Mouse (Mus musculus) stomach, embryonic 14.5 days (tissue): ENCODE data around the gene Dmbx1. TPM values are rescaled to one million over a fixed set of nuclear protein-coding genes. Genes with fewer than 3 reads are reported as not detected.

ENCODE experiments used
- ATAC-seq: fragments of 200-750 bp; cut with Nextera tagmentation; 2 replicates; pipeline ENCODE4 v1.8.0; 2017; ENCODE audit warnings: low read depth, moderate TSS enrichment; ENCODE audit not compliant: insufficient number of reproducible peaks, insufficient read depth, low FRiP score
- H3K27ac ChIP-seq: fragments of 300-500 bp; sonication (generic); 2 replicates; pipeline ENCODE4 v1.5.1; 2014; ENCODE audit warnings: mild to moderate bottlenecking, low read length, moderate library complexity, mixed read lengths
- H3K27me3 ChIP-seq: fragments of 300-500 bp; sonication (generic); 2 replicates; pipeline ENCODE4 v1.6.1; 2014; ENCODE audit warnings: low read length, control low read depth, mixed read lengths; ENCODE audit not compliant: control insufficient read depth, insufficient read depth
- H3K36me3 ChIP-seq: fragments of 300-500 bp; sonication (generic); 2 replicates; pipeline ENCODE4 v1.6.1; 2014; ENCODE audit warnings: mild to moderate bottlenecking, control low read depth, low read length, moderate library complexity, mixed read lengths; ENCODE audit not compliant: control insufficient read depth, insufficient read depth
- H3K4me1 ChIP-seq: fragments of 300-500 bp; sonication (generic); 2 replicates; pipeline ENCODE4 v1.6.1; 2014; ENCODE audit warnings: low read length, control low read depth, mixed read lengths; ENCODE audit not compliant: control insufficient read depth, insufficient read depth
- H3K4me2 ChIP-seq: fragments of 300-500 bp; sonication (generic); replicated peaks from 2 replicates; pipeline ENCODE4 v1.6.1; 2014; ENCODE audit warnings: low read depth, low read length, control low read depth
- H3K4me3 ChIP-seq: fragments of 300-500 bp; sonication (generic); 2 replicates; pipeline ENCODE4 v1.5.1; 2014; ENCODE audit warnings: low read depth, low read length, control low read depth
- H3K9ac ChIP-seq: fragments of 300-500 bp; sonication (generic); replicated peaks from 2 replicates; pipeline ENCODE4 v1.6.1; 2014; ENCODE audit warnings: low read depth, mild to moderate bottlenecking, control low read depth, low read length, moderate library complexity, mixed read lengths
- H3K9me3 ChIP-seq: fragments of 300-500 bp; sonication (generic); 2 replicates; pipeline ENCODE4 v1.6.1; 2016; ENCODE audit warnings: low read depth, low read length, control low read depth; ENCODE audit not compliant: control insufficient read depth
- WGBS: fragments of 180-500 bp; shearing (Covaris S2); extraction: QIAGEN DNeasy Blood & Tissue Kit; methylation state at CpG from one replicate; pipeline ENCODE4 v1.1.7; 2014; 5-methylcytosine and 5-hydroxymethylcytosine counted together
- polyA plus RNA-seq: library from polyadenylated mRNA; unstranded; fragments of >200 nt; fragmentation: Nextera tagmentation; extraction: Ambion mirVana; gene quantifications from 2 replicates; pipeline ENCODE4 v1.2.1, GENCODE M21; 2014

Gene Dmbx1
- polyA plus RNA-seq, 1 experiment from 2014 or later, result not detected

- Histone ChIP-seq H3K4me2 (no peak overlapping the region), H3K27me3 (peaks cover 46% of the 10 kb centered on the region), H3K9ac (no peak overlapping the region), H3K27ac (no peak overlapping the region), H3K4me3 (no peak overlapping the region), H3K9me3 (no peaks in the 10 kb centered on the region), H3K36me3 (no peaks in the 10 kb centered on the region), H3K4me1 (0 out of 2 replicates have a peak, but pooled peaks cover 6% of the 10 kb centered on the region)
- 16% methylated on average over 4 of the region's 4 CpGs for WGBS
- ATAC-seq, result no peak
Measured at GRCm38 (mm10) chr4:115978911-115979310, 39.2 kb upstream of the Dmbx1 start.

- Histone ChIP-seq H3K9me3 (no peaks in the 10 kb centered on the region), H3K4me2 (no peak overlapping the region), H3K9ac (no peak overlapping the region), H3K4me1 (no peaks in the 10 kb centered on the region), H3K4me3 (no peak overlapping the region), H3K27me3 (peaks cover 38% of the 10 kb centered on the region), H3K36me3 (no peaks in the 10 kb centered on the region), H3K27ac (no peak overlapping the region)
- ATAC-seq, result no peak
- WGBS, result 28% methylated on average over 24 of the region's 24 CpGs
Measured at GRCm38 (mm10) chr4:115972543-115972942, 32.8 kb upstream of the Dmbx1 start.

GRCm38 (mm10) chr4:115964446-115964845 lies 24.7 kb upstream of the Dmbx1 start:
- H3K9me3 ChIP-seq, result no peaks in the 10 kb centered on the region
- no peak overlapping the region for H3K27ac ChIP-seq
- no peak overlapping the region for H3K9ac ChIP-seq
- H3K4me3 ChIP-seq, result no peak overlapping the region
- no peaks in the 10 kb centered on the region for H3K36me3 ChIP-seq
- WGBS, result 14% methylated on average over 5 of the region's 5 CpGs
- H3K27me3 ChIP-seq, result peaks cover 35% of the 10 kb centered on the region
- no peaks in the 10 kb centered on the region for H3K4me1 ChIP-seq
- ATAC-seq, result no peak
- H3K4me2 ChIP-seq, result no peak overlapping the region

GRCm38 (mm10) chr4:115963751-115964150 lies 24.0 kb upstream of the Dmbx1 start:
- H3K27me3 ChIP-seq, result peaks cover 34% of the 10 kb centered on the region
- H3K36me3 ChIP-seq, result no peaks in the 10 kb centered on the region
- no peak overlapping the region for H3K9ac ChIP-seq
- 22% methylated on average over 6 of the region's 6 CpGs for WGBS
- H3K9me3 ChIP-seq, result no peaks in the 10 kb centered on the region
- H3K27ac ChIP-seq, result no peak overlapping the region
- H3K4me2 ChIP-seq, result no peak overlapping the region
- H3K4me3 ChIP-seq, result no peak overlapping the region
- H3K4me1 ChIP-seq, result no peaks in the 10 kb centered on the region
- no peak for ATAC-seq

- WGBS, result under 1% methylated on average over 79 of the region's 79 CpGs
- Histone ChIP-seq H3K4me2 (peak overlapping the region; percentile 92), H3K4me3 (peak overlapping the region; percentile 53), H3K9ac (peak overlapping the region; percentile 52), H3K27me3 (peaks cover 34% of the 10 kb centered on the region), H3K4me1 (no peaks in the 10 kb centered on the region), H3K9me3 (no peaks in the 10 kb centered on the region), H3K27ac (no peak overlapping the region), H3K36me3 (no peaks in the 10 kb centered on the region)
- ATAC-seq, result peak; percentile 47; the same call in 1 of the 2 replicates
Measured at GRCm38 (mm10) chr4:115962671-115963412, 23.1 kb upstream of the Dmbx1 start.

- H3K27ac ChIP-seq, result no peak overlapping the region
- H3K27me3 ChIP-seq, result peaks cover 25% of the 10 kb centered on the region; the same call in 1 of the 2 replicates
- WGBS, result 13% methylated on average over 7 of the region's 7 CpGs
- H3K36me3 ChIP-seq, result no peaks in the 10 kb centered on the region
- H3K4me1 ChIP-seq, result no peaks in the 10 kb centered on the region
- H3K9me3 ChIP-seq, result no peaks in the 10 kb centered on the region
- no peak overlapping the region; the same call in 1 of the 2 replicates for H3K4me2 ChIP-seq
- no peak for ATAC-seq
- no peak overlapping the region for H3K4me3 ChIP-seq
- H3K9ac ChIP-seq, result no peak overlapping the region
Measured at GRCm38 (mm10) chr4:115961991-115962390, 22.3 kb upstream of the Dmbx1 start.

GRCm38 (mm10) chr4:115959546-115959945 lies 19.8 kb upstream of the Dmbx1 start:
- H3K36me3 ChIP-seq, result no peaks in the 10 kb centered on the region
- no peaks in the 10 kb centered on the region for H3K9me3 ChIP-seq
- H3K27me3 ChIP-seq, result peaks cover 32% of the 10 kb centered on the region
- ATAC-seq, result no peak
- no peak overlapping the region for H3K27ac ChIP-seq
- H3K4me2 ChIP-seq, result no peak overlapping the region
- no peak overlapping the region for H3K9ac ChIP-seq
- H3K4me3 ChIP-seq, result no peak overlapping the region
- H3K4me1 ChIP-seq, result 0 out of 2 replicates have a peak, but pooled peaks cover 3% of the 10 kb centered on the region

- no peak for ATAC-seq
- no peak overlapping the region for H3K4me2 ChIP-seq
- H3K4me1 ChIP-seq, result 0 out of 2 replicates have a peak, but pooled peaks cover 3% of the 10 kb centered on the region
- H3K36me3 ChIP-seq, result no peaks in the 10 kb centered on the region
- H3K27ac ChIP-seq, result no peak overlapping the region
- WGBS, result 12% methylated on average over 3 of the region's 3 CpGs
- no peaks in the 10 kb centered on the region for H3K9me3 ChIP-seq
- H3K4me3 ChIP-seq, result no peak overlapping the region; the same call in 1 of the 2 replicates
- peaks cover 48% of the 10 kb centered on the region for H3K27me3 ChIP-seq
- H3K9ac ChIP-seq, result no peak overlapping the region
Measured at GRCm38 (mm10) chr4:115955494-115955775, 15.7 kb upstream of the Dmbx1 start.
